Mouse (Mus musculus) heart, embryonic 13.5 days (tissue): Measurements from ENCODE around the gene Rnf150. TPM values are rescaled to one million over a fixed set of nuclear protein-coding genes. Genes with fewer than 3 reads are reported as not detected.

Experiments
- ATAC-seq: fragments of 200-750 bp; cut with Nextera tagmentation; 2 replicates; pipeline ENCODE4 v1.8.0; 2017; ENCODE audit warnings: moderate TSS enrichment; ENCODE audit not compliant: insufficient number of reproducible peaks, low FRiP score, low TSS enrichment; ENCODE audit errors: extremely low read depth
- H3K27ac ChIP-seq: fragments of 300-500 bp; sonication (generic); replicated peaks from 2 replicates; pipeline ENCODE4 v1.5.1; 2015; ENCODE audit warnings: moderate library complexity, mild to moderate bottlenecking, inconsistent platforms
- H3K27me3 ChIP-seq: fragments of 300-500 bp; sonication (generic); replicated peaks from 2 replicates; pipeline ENCODE4 v1.6.1; 2015; ENCODE audit warnings: mild to moderate bottlenecking, inconsistent platforms
- H3K36me3 ChIP-seq: fragments of 300-500 bp; sonication (generic); 2 replicates; pipeline ENCODE4 v1.6.1; 2015; ENCODE audit warnings: mild to moderate bottlenecking, inconsistent platforms
- H3K4me1 ChIP-seq: fragments of 300-500 bp; sonication (generic); 2 replicates; pipeline ENCODE4 v1.6.1; 2015; ENCODE audit warnings: inconsistent platforms
- H3K4me2 ChIP-seq: fragments of 300-500 bp; sonication (generic); 2 replicates; pipeline ENCODE4 v1.6.1; 2015; ENCODE audit warnings: inconsistent platforms, mild to moderate bottlenecking, moderate library complexity
- H3K4me3 ChIP-seq: fragments of 300-500 bp; sonication (generic); 2 replicates; pipeline ENCODE4 v1.5.1; 2015; ENCODE audit warnings: moderate library complexity, mild to moderate bottlenecking, inconsistent platforms
- H3K9ac ChIP-seq: fragments of 300-500 bp; sonication (generic); 2 replicates; pipeline ENCODE4 v1.6.1; 2015; ENCODE audit warnings: inconsistent platforms, mild to moderate bottlenecking, moderate library complexity
- H3K9me3 ChIP-seq: fragments of 300-500 bp; sonication (generic); 2 replicates; pipeline ENCODE4 v1.6.1; 2016; ENCODE audit warnings: inconsistent platforms
- WGBS: fragments of 180-500 bp; shearing (Covaris S2); methylation state at CpG from one replicate; pipeline ENCODE4 v1.1.7; 2015; ENCODE audit warnings: mixed read lengths; 5-methylcytosine and 5-hydroxymethylcytosine counted together
- polyA plus RNA-seq: library from polyadenylated mRNA; unstranded; fragments of >200 nt; fragmentation: Nextera tagmentation; extraction: Ambion mirVana; gene quantifications from 2 replicates; pipeline ENCODE4 v1.2.1, GENCODE M21; 2015

Rnf150 gene
- 0.64 and 0.69 TPM in 2 replicates for polyA plus RNA-seq

- ATAC-seq = peak; percentile 20; the same call in 1 of the 2 replicates
- H3K4me2 ChIP-seq = peak within 1 kb of the TSS; percentile 87
- H3K36me3 ChIP-seq = no peaks in the 10 kb centered on the region
- H3K27ac ChIP-seq = peak within 1 kb of the TSS; percentile 62
- H3K9ac ChIP-seq = peak within 1 kb of the TSS; percentile 85
- peaks cover 25% of the 10 kb centered on the region for H3K4me1 ChIP-seq
- no peaks in the 10 kb centered on the region for H3K9me3 ChIP-seq
- 0 out of 2 replicates have a peak, but pooled peaks cover 12% of the 10 kb centered on the region for H3K27me3 ChIP-seq
- WGBS = 1% methylated on average over 36 of the region's 39 CpGs
- H3K4me3 ChIP-seq = peak within 1 kb of the TSS; percentile 84
Observed at GRCm38 (mm10) chr8:82863041-82863744, at the start of gene Rnf150. Rnf150 (plus strand) TSS chr8:82863356.

GRCm38 (mm10) chr8:82826135-82827046, 36.8 kb upstream of the Rnf150 start:
- no peak overlapping the region for H3K4me2 ChIP-seq
- no peaks in the 10 kb centered on the region for H3K36me3 ChIP-seq
- no peaks in the 10 kb centered on the region for H3K9me3 ChIP-seq
- no peak for ATAC-seq
- WGBS = 61% methylated on average over 11 of the region's 11 CpGs
- H3K27me3 ChIP-seq = no peaks in the 10 kb centered on the region
- H3K9ac ChIP-seq = no peak overlapping the region
- no peak overlapping the region for H3K27ac ChIP-seq
- H3K4me3 ChIP-seq = no peak overlapping the region
- H3K4me1 ChIP-seq = no peaks in the 10 kb centered on the region

- ATAC-seq = no peak
- 58% methylated on average over 3 of the region's 3 CpGs for WGBS
Observed at GRCm38 (mm10) chr8:82840415-82840814, 22.7 kb upstream of the Rnf150 start.

GRCm38 (mm10) chr8:82840963-82841362, 22.2 kb upstream of the Rnf150 start:
- no peaks in the 10 kb centered on the region for H3K9me3 ChIP-seq
- no peak overlapping the region for H3K9ac ChIP-seq
- H3K4me2 ChIP-seq = no peak overlapping the region
- no peaks in the 10 kb centered on the region for H3K36me3 ChIP-seq
- WGBS = 19% methylated on average over 1 of the region's 1 CpGs
- H3K27me3 ChIP-seq = no peaks in the 10 kb centered on the region
- peaks cover 10% of the 10 kb centered on the region for H3K4me1 ChIP-seq
- H3K27ac ChIP-seq = no peak overlapping the region
- H3K4me3 ChIP-seq = no peak overlapping the region
- no peak for ATAC-seq

More at GRCm38 (mm10) chr8:82840415-82840814, 22.7 kb upstream of the Rnf150 start:
- no peak overlapping the region for H3K4me2 ChIP-seq
- H3K27ac ChIP-seq = no peak overlapping the region
- no peak overlapping the region for H3K4me3 ChIP-seq
- peaks cover 10% of the 10 kb centered on the region for H3K4me1 ChIP-seq
- H3K9ac ChIP-seq = no peak overlapping the region
- no peaks in the 10 kb centered on the region for H3K36me3 ChIP-seq
- no peaks in the 10 kb centered on the region for H3K27me3 ChIP-seq
- no peaks in the 10 kb centered on the region for H3K9me3 ChIP-seq

GRCm38 (mm10) chr8:82841520-82842142, 21.5 kb upstream of the Rnf150 start:
- no peak for ATAC-seq
- Histone ChIP-seq H3K36me3 (no peaks in the 10 kb centered on the region), H3K27ac (no peak overlapping the region), H3K4me1 (peaks cover 12% of the 10 kb centered on the region), H3K4me3 (no peak overlapping the region), H3K9ac (no peak overlapping the region), H3K4me2 (no peak overlapping the region), H3K27me3 (no peaks in the 10 kb centered on the region), H3K9me3 (no peaks in the 10 kb centered on the region)
- WGBS = 42% methylated on average over 6 of the region's 6 CpGs

- Histone ChIP-seq H3K27ac (no peak overlapping the region), H3K4me2 (no peak overlapping the region), H3K4me3 (no peak overlapping the region), H3K4me1 (peaks cover 18% of the 10 kb centered on the region), H3K36me3 (no peaks in the 10 kb centered on the region), H3K9ac (no peak overlapping the region), H3K9me3 (no peaks in the 10 kb centered on the region), H3K27me3 (no peaks in the 10 kb centered on the region)
- ATAC-seq = no peak
- WGBS = 33% methylated on average over 1 of the region's 1 CpGs
Observed at GRCm38 (mm10) chr8:82843697-82844096, 19.5 kb upstream of the Rnf150 start.

- 29% methylated on average over 1 of the region's 1 CpGs for WGBS
- no peak for ATAC-seq
- Histone ChIP-seq H3K27me3 (no peaks in the 10 kb centered on the region), H3K4me3 (no peak overlapping the region), H3K4me1 (peaks cover 18% of the 10 kb centered on the region), H3K4me2 (no peak overlapping the region), H3K9ac (no peak overlapping the region), H3K27ac (no peak overlapping the region), H3K36me3 (no peaks in the 10 kb centered on the region), H3K9me3 (no peaks in the 10 kb centered on the region)
Observed at GRCm38 (mm10) chr8:82844413-82844812, 18.7 kb upstream of the Rnf150 start.

- Histone ChIP-seq H3K4me2 (no peak overlapping the region), H3K27ac (no peak overlapping the region), H3K4me3 (no peak overlapping the region), H3K9me3 (no peaks in the 10 kb centered on the region), H3K36me3 (no peaks in the 10 kb centered on the region), H3K9ac (no peak overlapping the region), H3K27me3 (no peaks in the 10 kb centered on the region), H3K4me1 (peaks cover 11% of the 10 kb centered on the region)
- 69% methylated on average over 2 of the region's 2 CpGs for WGBS
- ATAC-seq = no peak
Observed at GRCm38 (mm10) chr8:82846098-82846497, 17.1 kb upstream of the Rnf150 start.

GRCm38 (mm10) chr8:82846730-82847129, 16.4 kb upstream of the Rnf150 start:
- no peaks in the 10 kb centered on the region for H3K9me3 ChIP-seq
- H3K36me3 ChIP-seq = no peaks in the 10 kb centered on the region
- WGBS = 66% methylated on average over 4 of the region's 4 CpGs
- H3K27ac ChIP-seq = no peak overlapping the region
- ATAC-seq = no peak
- no peak overlapping the region for H3K9ac ChIP-seq
- H3K4me1 ChIP-seq = peaks cover 8% of the 10 kb centered on the region
- no peak overlapping the region for H3K4me2 ChIP-seq
- H3K4me3 ChIP-seq = no peak overlapping the region
- H3K27me3 ChIP-seq = no peaks in the 10 kb centered on the region

GRCm38 (mm10) chr8:82858541-82859342, 4.4 kb upstream of the Rnf150 start:
- Histone ChIP-seq H3K36me3 (no peaks in the 10 kb centered on the region), H3K9me3 (peaks cover 4% of the 10 kb centered on the region; the same call in 1 of the 2 replicates), H3K9ac (no peak overlapping the region), H3K27ac (no peak overlapping the region), H3K4me1 (peaks cover 10% of the 10 kb centered on the region), H3K4me3 (no peak overlapping the region), H3K27me3 (0 out of 2 replicates have a peak, but pooled peaks cover 12% of the 10 kb centered on the region), H3K4me2 (no peak overlapping the region)
- no peak for ATAC-seq
- 46% methylated on average over 9 of the region's 9 CpGs for WGBS
